Mouse (Mus musculus): ENCODE results near the gene Kat5. TPM values are rescaled to one million over a fixed set of nuclear protein-coding genes. Genes with fewer than 3 reads are reported as not detected.

Gene Kat5
- total RNA-seq, 2 experiments from 2014 or later, result 20.9 to 23.7 TPM

DNA sequence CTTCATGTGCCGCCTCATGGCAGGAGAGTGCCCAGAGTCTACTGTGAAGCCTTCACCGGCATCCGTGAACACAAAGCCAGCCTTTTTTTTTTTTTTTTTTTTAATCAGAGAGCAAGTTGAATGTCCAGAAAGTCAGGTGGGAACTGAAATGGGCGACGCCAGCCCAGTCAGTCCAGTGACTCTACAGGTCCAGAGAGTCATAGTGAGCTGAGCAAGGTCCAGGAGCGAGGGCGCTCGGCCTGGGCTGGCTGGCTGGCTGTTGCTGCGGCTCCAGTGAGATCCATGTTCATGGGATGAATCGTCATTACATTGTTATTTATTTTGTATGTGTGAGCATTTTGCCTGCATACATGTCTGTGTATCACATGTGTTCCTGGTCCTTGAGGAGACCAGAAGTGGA, 47.3 kb downstream of the Kat5 start:
- intact Hi-C loops (cut with DNase I), result no loop called here
- Histone ChIP-seq H3K4me3 (no peak overlapping the region), H3K27ac (no peak overlapping the region)
- no peak for TF ChIP-seq CTCF (IDR thresholded peaks at IDR 0.05)
- peak; percentile 5 for DNase-seq

- no peak for TF ChIP-seq CTCF (IDR thresholded peaks at IDR 0.05)
- Histone ChIP-seq H3K27ac (no peak overlapping the region), H3K4me3 (no peak overlapping the region)
- intact Hi-C loops (cut with DNase I), result no loop called here
- peak; percentile 7 for DNase-seq
Observed at GRCm38 (mm10) chr19:5561886-5562285, 48.2 kb downstream of the Kat5 start.

DNA sequence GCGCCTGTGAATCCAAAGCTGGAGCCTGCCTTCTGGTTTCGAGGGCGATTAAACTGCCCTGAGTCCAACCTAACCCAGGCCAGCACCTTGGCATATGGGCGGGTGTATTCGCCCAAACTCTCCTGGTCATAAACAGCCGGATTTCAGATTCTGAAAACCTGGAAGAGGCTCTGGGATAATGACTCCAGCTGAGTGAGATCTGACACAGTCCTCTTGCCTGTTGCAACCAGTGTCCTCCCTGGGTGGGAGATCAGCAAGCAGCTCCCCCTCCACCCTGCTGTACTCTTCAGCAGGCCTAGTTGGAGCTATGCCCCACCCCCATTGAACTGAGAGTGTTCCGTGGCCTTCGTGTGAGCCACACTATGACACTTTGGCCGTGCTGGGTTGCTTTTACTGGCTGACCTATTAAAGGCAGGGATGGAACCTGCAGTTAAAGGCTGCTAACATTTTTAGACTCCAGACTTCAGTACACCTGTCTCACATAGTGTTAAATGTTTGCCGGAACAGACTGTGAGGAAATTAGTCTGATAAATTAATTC, 48.7 kb downstream of the Kat5 start:
- peak; percentile 26 for DNase-seq
- intact Hi-C loops (cut with DNase I), result no loop called here

GRCm38 (mm10) chr19:5560457-5561041, 49.5 kb downstream of the Kat5 start, which contains the start of gene Ovol1:
TSS of gene Ovol1 (minus strand) at chr19:5560646.
- Histone ChIP-seq H3K4me3 (peak within 1 kb of the TSS; percentile 68), H3K27ac (no peak within 1 kb of the TSS)
- intact Hi-C loops (cut with DNase I), result no loop called here
- DNase-seq, result peak; percentile 32
- no peak for TF ChIP-seq CTCF (IDR thresholded peaks at IDR 0.05)

More for the DNA sequence above, 48.7 kb downstream of the Kat5 start:
- no peak for TF ChIP-seq CTCF (IDR thresholded peaks at IDR 0.05)
- H3K4me3 ChIP-seq, result peak overlapping the region; percentile 68
- no peak overlapping the region for H3K27ac ChIP-seq

DNA sequence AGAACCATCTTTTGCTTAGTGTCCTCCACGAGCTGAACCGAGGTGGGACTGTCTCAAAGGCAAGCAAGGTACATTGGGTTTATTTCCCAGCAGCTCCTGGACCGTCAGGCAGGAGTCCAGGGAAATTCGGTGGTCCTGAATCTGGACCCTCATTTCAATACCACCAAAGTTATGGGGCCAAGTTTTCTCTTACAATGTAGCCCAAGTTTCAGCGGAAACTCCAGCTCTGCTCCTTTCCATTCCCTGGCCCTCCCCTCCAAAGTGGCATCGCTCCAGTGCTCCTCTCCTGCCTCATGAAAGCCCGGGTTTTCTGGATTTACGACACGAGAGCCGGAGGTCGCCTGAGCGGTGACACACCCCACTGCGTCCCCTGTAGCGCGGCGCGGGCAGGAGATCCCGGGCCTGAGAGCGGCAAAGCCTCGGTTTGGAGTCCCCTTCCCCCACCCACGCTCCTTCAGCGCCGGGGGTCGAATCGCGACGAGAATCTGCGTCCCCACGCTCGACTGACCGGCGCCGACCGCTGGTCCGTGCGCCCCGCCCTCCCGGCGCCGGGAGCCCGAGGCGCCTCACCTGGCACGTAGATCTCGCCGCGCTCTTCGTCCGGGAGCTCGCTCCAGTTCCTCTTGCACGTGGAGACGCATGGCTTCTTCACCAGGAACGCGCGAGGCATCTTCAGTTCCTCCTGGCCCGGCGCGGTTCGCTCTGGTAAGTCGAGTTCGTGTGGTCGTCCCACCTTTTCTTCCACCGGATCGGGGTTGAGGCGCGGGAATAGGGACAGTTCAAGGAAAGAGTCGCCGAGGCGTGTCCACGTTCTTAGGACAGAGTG, 50.2 kb downstream of the Kat5 start:
- DNase-seq, result peak; percentile 1
- intact Hi-C loops (cut with DNase I), result no loop called here
- TF ChIP-seq CTCF (IDR thresholded peaks at IDR 0.05), result no peak
- no peak overlapping the region for H3K27ac ChIP-seq
- H3K4me3 ChIP-seq, result peak overlapping the region; percentile 68

- Histone ChIP-seq H3K27ac (no peak overlapping the region), H3K4me3 (no peak overlapping the region)
- intact Hi-C loops (cut with DNase I), result no loop called here
- no peak for TF ChIP-seq CTCF (IDR thresholded peaks at IDR 0.05)
- DNase-seq, result peak; percentile 17
Observed at GRCm38 (mm10) chr19:5559229-5559628, 50.8 kb downstream of the Kat5 start.

DNA sequence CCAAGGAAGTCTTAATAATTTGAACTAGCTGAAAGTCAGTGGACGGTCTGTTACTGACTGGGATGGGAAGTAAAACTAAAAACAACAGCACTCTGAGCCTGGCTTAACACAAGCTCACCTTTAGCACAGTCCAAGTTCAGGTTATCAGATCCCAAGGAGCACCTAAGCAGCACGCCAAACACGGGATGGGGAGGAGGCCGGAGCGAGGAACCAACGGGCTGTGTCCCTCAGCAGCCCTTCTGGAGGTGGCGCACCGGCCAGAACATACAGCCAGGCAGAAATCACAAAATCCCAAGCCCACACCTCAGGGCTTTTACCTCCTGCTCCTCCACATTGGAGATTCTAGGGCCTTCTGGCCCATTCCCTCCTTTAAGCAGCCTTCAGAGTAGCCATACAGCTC, 51.3 kb downstream of the Kat5 start:
- intact Hi-C loops (cut with DNase I), result no loop called here
- no peak for TF ChIP-seq CTCF (IDR thresholded peaks at IDR 0.05)
- Histone ChIP-seq H3K4me3 (no peak overlapping the region), H3K27ac (no peak overlapping the region)
- peak; percentile 10 for DNase-seq

DNA sequence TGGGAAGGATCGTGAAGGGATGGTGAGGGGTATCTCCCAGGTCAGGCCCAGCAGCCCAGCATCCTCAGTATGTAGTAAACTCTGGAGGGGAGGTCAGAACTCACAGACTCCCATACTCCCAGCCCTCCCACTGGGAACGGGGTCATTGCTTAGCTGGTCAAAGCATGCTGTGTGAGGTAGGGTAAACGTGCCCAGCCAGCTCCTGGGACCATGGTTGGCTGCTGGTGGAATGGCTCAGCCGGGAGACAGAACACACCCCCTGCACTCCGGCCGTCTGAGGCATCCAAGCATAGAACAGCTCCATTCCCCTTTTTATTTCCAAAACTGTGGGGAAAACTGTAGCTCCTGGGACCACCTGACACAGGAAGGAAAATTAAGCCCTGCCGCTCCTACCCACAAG, 51.9 kb downstream of the Kat5 start:
- DNase-seq, result peak; percentile 5
- intact Hi-C loops (cut with DNase I), result no loop called here
- TF ChIP-seq CTCF (IDR thresholded peaks at IDR 0.05), result no peak
- Histone ChIP-seq H3K27ac (no peak overlapping the region), H3K4me3 (no peak overlapping the region)

DNA sequence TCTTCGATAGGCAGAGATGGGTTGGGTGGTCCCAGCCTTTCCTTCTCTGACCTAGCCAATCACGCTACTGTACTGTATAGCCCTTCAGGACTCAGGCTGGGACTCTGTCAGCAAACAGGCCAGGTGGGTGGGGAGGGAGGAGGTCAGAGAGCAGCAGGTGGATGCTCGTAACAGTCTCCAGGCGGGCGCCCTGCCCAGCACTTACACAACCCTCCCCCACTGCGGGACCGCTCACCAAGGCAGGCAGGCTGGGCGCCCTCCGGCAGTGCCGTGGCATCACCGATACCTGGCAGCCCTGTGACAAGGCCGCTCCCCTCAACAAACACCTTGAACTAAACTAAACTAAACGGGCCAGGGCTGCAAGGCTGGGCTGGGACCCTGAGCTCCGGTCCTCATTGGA, 55.8 kb downstream of the Kat5 start:
- DNase-seq, result no peak
- intact Hi-C loops (cut with DNase I), result no loop called here
- no peak overlapping the region for H3K27ac ChIP-seq
- no peak overlapping the region for H3K4me3 ChIP-seq
- TF ChIP-seq CTCF (IDR thresholded peaks at IDR 0.05), result no peak

DNA sequence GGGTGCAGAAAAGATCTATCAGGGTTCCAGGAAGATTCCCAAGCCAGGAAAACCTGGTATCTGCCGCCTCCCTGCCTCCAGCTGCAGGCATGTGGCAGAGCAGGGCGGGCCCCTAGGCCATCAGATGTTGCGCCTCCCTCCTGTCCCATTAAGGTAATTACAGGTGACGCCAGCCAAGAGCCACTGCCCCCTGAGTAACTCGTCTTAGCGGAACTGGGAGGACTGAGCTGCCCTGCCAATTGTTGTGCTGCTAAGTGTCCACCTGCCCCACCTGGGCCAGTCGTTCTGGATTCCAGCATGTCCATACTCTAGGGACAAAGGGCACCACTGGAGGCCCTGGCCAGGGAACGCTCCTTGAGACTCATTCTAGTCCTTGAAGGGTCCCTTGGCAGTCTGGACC, 56.2 kb downstream of the Kat5 start:
- H3K27ac ChIP-seq, result no peak overlapping the region
- no peak overlapping the region for H3K4me3 ChIP-seq
- intact Hi-C loops (cut with DNase I), result no loop called here
- TF ChIP-seq CTCF (IDR thresholded peaks at IDR 0.05), result no peak
- no peak for DNase-seq

Other genes with a start within 250 kb of the Kat5 start
- gene Eif1ad, start 243.5 kb downstream of the Kat5 start, total RNA-seq (2021), result 10 to 100 TPM; 15.7 to 17.9 TPM
- gene Banf1, start 243.1 kb downstream of the Kat5 start, total RNA-seq (2021), result 100 to 1,000 TPM; 122 to 144 TPM
- 10 to 100 TPM; 40.1 to 50.3 TPM for gene Sart1, start 221.5 kb downstream of the Kat5 start, total RNA-seq (2021)
- gene Tsga10ip, start 207.7 kb downstream of the Kat5 start, total RNA-seq (2021), result 1 to 10 TPM; 1.3 to 2.7 TPM
- gene Drap1, start 185.3 kb downstream of the Kat5 start, total RNA-seq (2021), result 100 to 1,000 TPM; 503 to 688 TPM
- 10 to 100 TPM; 34.0 to 38.0 TPM for gene AI837181, start 185.1 kb downstream of the Kat5 start, total RNA-seq (2021)
- gene Fosl1, start 162.7 kb downstream of the Kat5 start, total RNA-seq (2021), result not detected
- gene Ccdc85b, start 152.3 kb downstream of the Kat5 start, total RNA-seq (2021), result 1 to 10 TPM; 3.9 to 7.2 TPM
- gene Fibp, start 149.6 kb downstream of the Kat5 start, total RNA-seq (2021), result 10 to 100 TPM; 33.9 to 35.8 TPM
- gene Ctsw, start 141.7 kb downstream of the Kat5 start, total RNA-seq (2021), result not detected
- 1 to 10 TPM; 3.4 to 6.6 TPM for gene Efemp2, start 136.3 kb downstream of the Kat5 start, total RNA-seq (2021)
- gene Mus81, start 121.8 kb downstream of the Kat5 start, total RNA-seq (2021), result 10 to 100 TPM; 20.1 to 23.3 TPM
- 10 to 100 TPM; 52.8 to 72.0 TPM for gene Cfl1, start 119.8 kb downstream of the Kat5 start, total RNA-seq (2021)
- 1 to 10 TPM in 1 of 2 experiments, under 1 TPM in 1; 0.92 to 1.6 TPM for gene 1700020D05Rik, start 106.5 kb downstream of the Kat5 start, total RNA-seq (2021)
- gene Snx32, start 99.7 kb downstream of the Kat5 start, total RNA-seq (2021), result 1 to 10 TPM; 5.8 to 8.0 TPM
- not detected for gene Ovol1, start 49.6 kb downstream of the Kat5 start, total RNA-seq (2021)
- gene Ap5b1, start 42.2 kb downstream of the Kat5 start, total RNA-seq (2021), result 1 to 10 TPM; 2.0 to 2.3 TPM
- 10 to 100 TPM; 42.4 to 53.6 TPM for gene Rnaseh2c, start 8.4 kb downstream of the Kat5 start, total RNA-seq (2021)
- gene Rela, start 27.2 kb upstream of the Kat5 start, total RNA-seq (2021), result 10 to 100 TPM; 14.6 to 14.7 TPM
- 10 to 100 TPM in 1 of 2 experiments, 1 to 10 TPM in 1; 10.0 to 11.0 TPM for gene Sipa1, start 53.5 kb upstream of the Kat5 start, total RNA-seq (2021)
- gene Map3k11, start 78.5 kb upstream of the Kat5 start, total RNA-seq (2021), result 10 to 100 TPM in 1 of 2 experiments, 1 to 10 TPM in 1; 8.7 to 11.8 TPM
- gene Pcnx3, start 78.7 kb upstream of the Kat5 start, total RNA-seq (2021), result 10 to 100 TPM; 12.6 to 14.0 TPM
- gene Kcnk7, start 94.1 kb upstream of the Kat5 start, total RNA-seq (2021), result not detected
- 100 to 1,000 TPM; 218 to 220 TPM for gene Ehbp1l1, start 116.1 kb upstream of the Kat5 start, total RNA-seq (2021)
- 10 to 100 TPM; 22.2 to 22.6 TPM for gene Fam89b, start 119.4 kb upstream of the Kat5 start, total RNA-seq (2021)
- gene Ltbp3, start 130.7 kb upstream of the Kat5 start, total RNA-seq (2021), result 10 to 100 TPM; 32.4 to 44.6 TPM
- 10 to 100 TPM; 71.2 to 78.6 TPM for gene Scyl1, start 161.2 kb upstream of the Kat5 start, total RNA-seq (2021)

All from gastrocnemius, adult 2 months (tissue).